ENCODE assay signal across 17 mouse cellular contexts in genomic region chr16:85000304-85000703, GRCm38 (mm10).
DNase-seq lines count a peak whose midpoint lies in the region; ATAC-seq lines count a peak whose summit lies in the region.
"Had no signal": no experiment of that assay in that cellular context is flagged by ENCODE, and none has a peak within 500 bp of the region (broad histone marks: within the 10 kb centered on the region; RNA-seq: fewer than 3 reads in every experiment).

No protein-coding gene starts in this region.

- ATAC-seq in kidney, embryonic 15.5 days (replicated peaks; ENCODE audit: low FRiP score): peak; percentile 79
- no peak for ATAC-seq in midbrain, embryonic 16.5 days
- no peak for ATAC-seq in midbrain, embryonic 15.5 days (replicated peaks)
- peak; percentile 93 for ATAC-seq in granulocyte monocyte progenitor cell, adult 5-6 weeks (replicated peaks; ENCODE audit: poor library complexity, severe bottlenecking)
- ATAC-seq: CD4-positive, CD25-positive, alpha-beta regulatory T cell, adult 4 months; intestine, postnatal 0 days had no signal

- H3K27ac ChIP-seq in kidney, embryonic 15.5 days: peak overlapping the region; percentile 34; the same call in 1 of the 2 replicates
- H3K27ac ChIP-seq in midbrain, embryonic 16.5 days (ENCODE audit: low read length): 0 out of 2 replicates have a peak overlapping the region, but pooled peaks have one; percentile 17
- no peak overlapping the region for H3K27ac ChIP-seq in midbrain, embryonic 15.5 days
- H3K27ac ChIP-seq: heart, adult 2 months; hindbrain, embryonic 14.5 days; limb, embryonic 15.5 days; lung, embryonic 15.5 days; midbrain, embryonic 10.5 days had no signal

- H3K9ac ChIP-seq in kidney, embryonic 15.5 days: no peak overlapping the region
- no peak overlapping the region for H3K9ac ChIP-seq in midbrain, embryonic 16.5 days (ENCODE audit: low read depth, low read length)
- no peak overlapping the region for H3K9ac ChIP-seq in midbrain, embryonic 15.5 days
- H3K9ac ChIP-seq: hindbrain, embryonic 14.5 days; limb, embryonic 15.5 days; lung, embryonic 15.5 days had no signal

- peaks cover 3% of the 10 kb centered on the region; the same call in 1 of the 2 replicates for H3K9me3 ChIP-seq in kidney, embryonic 15.5 days (replicated peaks)
- H3K9me3 ChIP-seq in midbrain, embryonic 16.5 days (replicated peaks; ENCODE audit: control insufficient read depth, low read length, poor library complexity, severe bottlenecking): no peaks in the 10 kb centered on the region
- H3K9me3 ChIP-seq in midbrain, embryonic 15.5 days: no peaks in the 10 kb centered on the region
- H3K9me3 ChIP-seq: limb, embryonic 15.5 days; lung, embryonic 15.5 days; midbrain, embryonic 10.5 days had no signal

- WGBS in kidney, embryonic 15.5 days: 60% methylated on average over 7 of the region's 7 CpGs
- 93% methylated on average over 7 of the region's 7 CpGs for WGBS in midbrain, embryonic 16.5 days
- 95% methylated on average over 7 of the region's 7 CpGs for WGBS in midbrain, embryonic 15.5 days

- DNase-seq in kidney, postnatal 10 days: no peak
- no peak for DNase-seq in thymus, postnatal 4 days
- DNase-seq in urinary bladder, postnatal 14 days (ENCODE audit: low spot score): no peak
- DNase-seq: adrenal gland, postnatal 14 days; cerebellum, postnatal 14 days; heart, adult 2 months; heart, postnatal 10 days had no signal

- H3K36me3 ChIP-seq in kidney, embryonic 15.5 days: peaks cover 59% of the 10 kb centered on the region
- 0 out of 2 replicates have a peak, but pooled peaks cover 7% of the 10 kb centered on the region for H3K36me3 ChIP-seq in midbrain, embryonic 16.5 days (ENCODE audit: control insufficient read depth, insufficient read depth, low read length)
- H3K36me3 ChIP-seq in midbrain, embryonic 15.5 days (replicated peaks): peaks cover 9% of the 10 kb centered on the region; the same call in 1 of the 2 replicates

- no peak overlapping the region for H3K4me2 ChIP-seq in kidney, embryonic 15.5 days
- H3K4me2 ChIP-seq in midbrain, embryonic 16.5 days (ENCODE audit: low read length): no peak overlapping the region
- H3K4me2 ChIP-seq in midbrain, embryonic 15.5 days: no peak overlapping the region
- H3K4me2 ChIP-seq: hindbrain, embryonic 14.5 days; limb, embryonic 15.5 days; lung, embryonic 15.5 days had no signal

- no peak overlapping the region for H3K4me3 ChIP-seq in kidney, embryonic 15.5 days (replicated peaks)
- no peak overlapping the region for H3K4me3 ChIP-seq in midbrain, embryonic 16.5 days (ENCODE audit: low read depth, low read length)
- no peak overlapping the region for H3K4me3 ChIP-seq in midbrain, embryonic 15.5 days
- H3K4me3 ChIP-seq: heart, adult 2 months; limb, embryonic 15.5 days; lung, embryonic 15.5 days; midbrain, embryonic 10.5 days had no signal

- no peaks in the 10 kb centered on the region for H3K27me3 ChIP-seq in kidney, embryonic 15.5 days
- no peaks in the 10 kb centered on the region for H3K27me3 ChIP-seq in midbrain, embryonic 16.5 days (ENCODE audit: control insufficient read depth, insufficient read depth, low read depth, low read length)
- no peaks in the 10 kb centered on the region for H3K27me3 ChIP-seq in midbrain, embryonic 15.5 days (replicated peaks)
- H3K27me3 ChIP-seq: limb, embryonic 15.5 days; lung, embryonic 15.5 days had no signal

- H3K4me1 ChIP-seq in kidney, embryonic 15.5 days: no peaks in the 10 kb centered on the region
- H3K4me1 ChIP-seq in midbrain, embryonic 16.5 days (ENCODE audit: control insufficient read depth, insufficient read depth, low read length): no peaks in the 10 kb centered on the region
- peaks cover 5% of the 10 kb centered on the region; the same call in 1 of the 2 replicates for H3K4me1 ChIP-seq in midbrain, embryonic 15.5 days
- H3K4me1 ChIP-seq: limb, embryonic 15.5 days had no signal

Comparison
In these comparisons a context has a peak if more than half of its experiments do, and no peak if none do; other contexts are left out.
1. ATAC-seq: peak in kidney, embryonic 15.5 days (single experiment) and granulocyte monocyte progenitor cell, adult 5-6 weeks (single experiment); none in midbrain, embryonic 16.5 days (single experiment) and midbrain, embryonic 15.5 days (single experiment).